Mouse (Mus musculus): ENCODE results near the gene Prrg2.

DNA sequence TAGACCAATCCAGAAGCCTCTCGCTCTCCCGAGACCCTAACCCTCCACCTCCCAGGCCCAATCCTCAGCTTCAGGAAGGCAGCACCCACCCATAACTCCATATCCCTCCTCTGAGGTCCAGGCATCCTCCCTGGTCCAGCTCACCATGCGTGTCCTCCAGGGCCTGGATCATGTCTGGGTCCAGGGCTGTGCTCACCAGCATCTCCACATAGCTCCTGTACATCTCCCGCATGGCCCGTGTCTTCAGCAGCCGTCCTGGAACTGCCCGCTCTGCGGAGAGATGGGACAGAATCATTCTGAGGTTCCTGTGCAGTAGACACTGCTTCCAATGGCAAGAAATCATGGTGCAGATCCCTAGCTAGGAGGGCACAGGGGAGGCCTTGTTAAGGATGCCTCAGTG lies 31.6 kb downstream of the Prrg2 start:
- TF ChIP-seq POLR2A (IDR thresholded peaks at IDR 0.05; ENCODE audit: borderline replicate concordance, low read depth, low read length): no peak
- TF ChIP-seq CTCF (IDR thresholded peaks at IDR 0.05; ENCODE audit: low read depth, low read length): no peak

All from bone marrow macrophage, adult 2 months (primary cell).